Mouse (Mus musculus): ENCODE measurements at regions not wholly inside any gene's neighbourhood (a gene's known extent, or its start where the extent isn't known, plus 50 kb on each side); places are given as distances from the start of the nearest gene placed in this dataset.

GRCm38 (mm10) chr8:30797341-30797740 is 2631.2 kb upstream of the 5930422O12Rik start:
- Histone ChIP-seq H3K27ac (replicated peaks; ENCODE audit: insufficient read depth, low read depth, low read length) (no peak overlapping the region), H3K27me3 (ENCODE audit: control insufficient read depth, insufficient read depth, low read length) (no peaks in the 10 kb centered on the region), H3K79me2 (ENCODE audit: control insufficient read depth, insufficient read depth, low read length) (no peaks in the 10 kb centered on the region), H3K9ac (ENCODE audit: low read depth, low read length) (no peak overlapping the region), H3K4me3 (ENCODE audit: insufficient read depth, low read depth, low read length) (no peak overlapping the region), H3K36me3 (ENCODE audit: control insufficient read depth, insufficient read depth, low read length) (no peaks in the 10 kb centered on the region), H3K4me1 (ENCODE audit: control insufficient read depth, insufficient read depth, low read length) (no peaks in the 10 kb centered on the region)
- TF ChIP-seq POLR2A (IDR thresholded peaks at IDR 0.05; ENCODE audit: extremely low read depth, insufficient read depth, low read length) (no peak), CTCF (IDR thresholded peaks at IDR 0.05; ENCODE audit: low read depth, low read length) (no peak)
- no peak for DNase-seq (ENCODE audit: extremely low read depth, low read depth, low spot score)
- WGBS, result 89% methylated on average over 1 of the region's 1 CpGs

- Histone ChIP-seq H3K36me3 (ENCODE audit: control insufficient read depth, insufficient read depth, low read length) (no peaks in the 10 kb centered on the region), H3K27ac (replicated peaks; ENCODE audit: insufficient read depth, low read depth, low read length) (no peak overlapping the region), H3K4me3 (ENCODE audit: insufficient read depth, low read depth, low read length) (no peak overlapping the region), H3K79me2 (ENCODE audit: control insufficient read depth, insufficient read depth, low read length) (no peaks in the 10 kb centered on the region), H3K27me3 (ENCODE audit: control insufficient read depth, insufficient read depth, low read length) (no peaks in the 10 kb centered on the region), H3K4me1 (ENCODE audit: control insufficient read depth, insufficient read depth, low read length) (no peaks in the 10 kb centered on the region), H3K9ac (ENCODE audit: low read depth, low read length) (no peak overlapping the region)
- WGBS, result 87% methylated on average over 5 of the region's 5 CpGs
- no peak for TF ChIP-seq CTCF (IDR thresholded peaks at IDR 0.05; ENCODE audit: low read depth, low read length)
- no peak for TF ChIP-seq POLR2A (IDR thresholded peaks at IDR 0.05; ENCODE audit: extremely low read depth, insufficient read depth, low read length)
- DNase-seq (ENCODE audit: extremely low read depth, low read depth, low spot score), result no peak
These were observed 2611.5 kb upstream of the 5930422O12Rik start for GRCm38 (mm10) chr8:30817028-30817427.

GRCm38 (mm10) chr8:30822835-30823587 is 2605.5 kb upstream of the 5930422O12Rik start:
- Histone ChIP-seq H3K79me2 (ENCODE audit: control insufficient read depth, insufficient read depth, low read length) (no peaks in the 10 kb centered on the region), H3K4me1 (ENCODE audit: control insufficient read depth, insufficient read depth, low read length) (no peaks in the 10 kb centered on the region), H3K27me3 (ENCODE audit: control insufficient read depth, insufficient read depth, low read length) (no peaks in the 10 kb centered on the region), H3K4me3 (ENCODE audit: insufficient read depth, low read depth, low read length) (no peak overlapping the region), H3K9ac (ENCODE audit: low read depth, low read length) (no peak overlapping the region), H3K27ac (replicated peaks; ENCODE audit: insufficient read depth, low read depth, low read length) (no peak overlapping the region), H3K36me3 (ENCODE audit: control insufficient read depth, insufficient read depth, low read length) (no peaks in the 10 kb centered on the region)
- DNase-seq (ENCODE audit: extremely low read depth, low read depth, low spot score), result no peak
- TF ChIP-seq CTCF (IDR thresholded peaks at IDR 0.05; ENCODE audit: low read depth, low read length), result no peak
- no peak for TF ChIP-seq POLR2A (IDR thresholded peaks at IDR 0.05; ENCODE audit: extremely low read depth, insufficient read depth, low read length)
- 86% methylated on average over 25 of the region's 25 CpGs for WGBS

- no peaks in the 10 kb centered on the region for H3K36me3 ChIP-seq (ENCODE audit: control insufficient read depth, insufficient read depth, low read length)
- H3K27ac ChIP-seq (replicated peaks; ENCODE audit: insufficient read depth, low read depth, low read length), result no peak overlapping the region
- H3K79me2 ChIP-seq (ENCODE audit: control insufficient read depth, insufficient read depth, low read length), result no peaks in the 10 kb centered on the region
- WGBS, result 83% methylated on average over 11 of the region's 11 CpGs
- H3K4me1 ChIP-seq (ENCODE audit: control insufficient read depth, insufficient read depth, low read length), result no peaks in the 10 kb centered on the region
- DNase-seq (ENCODE audit: extremely low read depth, low read depth, low spot score), result no peak
- no peak overlapping the region for H3K4me3 ChIP-seq (ENCODE audit: insufficient read depth, low read depth, low read length)
- H3K9ac ChIP-seq (ENCODE audit: low read depth, low read length), result no peak overlapping the region
- TF ChIP-seq POLR2A (IDR thresholded peaks at IDR 0.05; ENCODE audit: extremely low read depth, insufficient read depth, low read length) (no peak), CTCF (IDR thresholded peaks at IDR 0.05; ENCODE audit: low read depth, low read length) (no peak)
- no peaks in the 10 kb centered on the region for H3K27me3 ChIP-seq (ENCODE audit: control insufficient read depth, insufficient read depth, low read length)
These were observed 2604.9 kb upstream of the 5930422O12Rik start for GRCm38 (mm10) chr8:30823588-30823938.

- 83% methylated on average over 4 of the region's 4 CpGs for WGBS
- no peak for TF ChIP-seq CTCF (IDR thresholded peaks at IDR 0.05; ENCODE audit: low read depth, low read length)
- no peak for TF ChIP-seq POLR2A (IDR thresholded peaks at IDR 0.05; ENCODE audit: extremely low read depth, insufficient read depth, low read length)
These were observed 2602.5 kb upstream of the 5930422O12Rik start for GRCm38 (mm10) chr8:30826021-30826420.

GRCm38 (mm10) chr8:30838056-30838455 is 2590.5 kb upstream of the 5930422O12Rik start:
- Histone ChIP-seq H3K36me3 (ENCODE audit: control insufficient read depth, insufficient read depth, low read length) (no peaks in the 10 kb centered on the region), H3K4me1 (ENCODE audit: control insufficient read depth, insufficient read depth, low read length) (no peaks in the 10 kb centered on the region), H3K27ac (replicated peaks; ENCODE audit: insufficient read depth, low read depth, low read length) (no peak overlapping the region), H3K4me3 (ENCODE audit: insufficient read depth, low read depth, low read length) (no peak overlapping the region), H3K9ac (ENCODE audit: low read depth, low read length) (no peak overlapping the region), H3K27me3 (ENCODE audit: control insufficient read depth, insufficient read depth, low read length) (no peaks in the 10 kb centered on the region), H3K79me2 (ENCODE audit: control insufficient read depth, insufficient read depth, low read length) (no peaks in the 10 kb centered on the region)
- DNase-seq (ENCODE audit: extremely low read depth, low read depth, low spot score), result no peak
- 88% methylated on average over 8 of the region's 8 CpGs for WGBS
- TF ChIP-seq CTCF (IDR thresholded peaks at IDR 0.05; ENCODE audit: low read depth, low read length), result no peak
- no peak for TF ChIP-seq POLR2A (IDR thresholded peaks at IDR 0.05; ENCODE audit: extremely low read depth, insufficient read depth, low read length)

More at GRCm38 (mm10) chr8:30826021-30826420, 2602.5 kb upstream of the 5930422O12Rik start:
- no peak for DNase-seq (ENCODE audit: extremely low read depth, low read depth, low spot score)
- H3K36me3 ChIP-seq (ENCODE audit: control insufficient read depth, insufficient read depth, low read length), result no peaks in the 10 kb centered on the region
- no peak overlapping the region for H3K27ac ChIP-seq (replicated peaks; ENCODE audit: insufficient read depth, low read depth, low read length)
- H3K79me2 ChIP-seq (ENCODE audit: control insufficient read depth, insufficient read depth, low read length), result no peaks in the 10 kb centered on the region
- no peaks in the 10 kb centered on the region for H3K4me1 ChIP-seq (ENCODE audit: control insufficient read depth, insufficient read depth, low read length)
- no peak overlapping the region for H3K9ac ChIP-seq (ENCODE audit: low read depth, low read length)
- no peak overlapping the region for H3K4me3 ChIP-seq (ENCODE audit: insufficient read depth, low read depth, low read length)
- no peaks in the 10 kb centered on the region for H3K27me3 ChIP-seq (ENCODE audit: control insufficient read depth, insufficient read depth, low read length)
